Mouse (Mus musculus): ENCODE data around the gene Arx. TPM values are rescaled to one million over a fixed set of nuclear protein-coding genes. Genes with fewer than 3 reads are reported as not detected.

Gene Arx
- polyA plus RNA-seq (2012), result 0.06 and 0.08 TPM in 2 replicates

DNA sequence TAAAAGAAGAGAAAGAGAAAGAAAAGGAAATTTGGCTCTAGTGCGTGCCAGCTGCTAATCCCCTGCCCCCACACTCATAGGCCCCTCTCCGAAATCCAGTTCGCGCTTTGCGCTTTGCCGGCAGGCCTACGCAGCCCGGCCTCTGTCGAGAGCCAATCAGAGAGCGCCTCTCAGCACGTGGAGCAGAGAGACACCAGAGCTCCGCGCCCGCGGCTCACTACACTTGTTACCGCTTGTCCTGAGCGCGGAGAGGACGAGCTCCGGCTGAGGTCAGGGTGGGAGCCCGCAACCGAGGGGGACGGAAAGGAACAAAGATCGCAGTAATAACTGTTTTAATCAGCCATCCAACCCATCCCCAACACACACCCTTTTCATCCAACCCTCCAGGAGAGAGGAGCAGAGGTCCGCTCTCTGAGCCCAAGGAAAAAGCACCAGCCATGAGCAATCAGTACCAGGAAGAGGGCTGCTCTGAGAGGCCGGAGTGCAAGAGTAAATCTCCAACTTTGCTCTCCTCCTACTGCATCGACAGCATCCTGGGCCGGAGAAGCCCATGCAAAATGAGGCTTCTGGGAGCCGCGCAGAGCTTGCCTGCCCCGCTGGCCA, at the start of gene Arx:
Gene Arx, plus strand, starts transcription at position 155 of the 603 bp plus-strand sequence.

